Mouse (Mus musculus) c-Kit-positive CD71-positive TER-119-positive erythroid progenitor cells, embryonic 14.5 days (primary cell): ENCODE data around the gene Gk5.
"Not testable (repeated sequence)": the region's sequence is repeated elsewhere in the genome, so short reads cannot be mapped to it uniquely, and the experiment has no call there.

Experiments
- DNase-seq: peaks from one replicate; pipeline ENCODE4 v3.0.0-alpha.2; 2013; ENCODE audit warnings: low spot score

The Gk5 gene

DNA sequence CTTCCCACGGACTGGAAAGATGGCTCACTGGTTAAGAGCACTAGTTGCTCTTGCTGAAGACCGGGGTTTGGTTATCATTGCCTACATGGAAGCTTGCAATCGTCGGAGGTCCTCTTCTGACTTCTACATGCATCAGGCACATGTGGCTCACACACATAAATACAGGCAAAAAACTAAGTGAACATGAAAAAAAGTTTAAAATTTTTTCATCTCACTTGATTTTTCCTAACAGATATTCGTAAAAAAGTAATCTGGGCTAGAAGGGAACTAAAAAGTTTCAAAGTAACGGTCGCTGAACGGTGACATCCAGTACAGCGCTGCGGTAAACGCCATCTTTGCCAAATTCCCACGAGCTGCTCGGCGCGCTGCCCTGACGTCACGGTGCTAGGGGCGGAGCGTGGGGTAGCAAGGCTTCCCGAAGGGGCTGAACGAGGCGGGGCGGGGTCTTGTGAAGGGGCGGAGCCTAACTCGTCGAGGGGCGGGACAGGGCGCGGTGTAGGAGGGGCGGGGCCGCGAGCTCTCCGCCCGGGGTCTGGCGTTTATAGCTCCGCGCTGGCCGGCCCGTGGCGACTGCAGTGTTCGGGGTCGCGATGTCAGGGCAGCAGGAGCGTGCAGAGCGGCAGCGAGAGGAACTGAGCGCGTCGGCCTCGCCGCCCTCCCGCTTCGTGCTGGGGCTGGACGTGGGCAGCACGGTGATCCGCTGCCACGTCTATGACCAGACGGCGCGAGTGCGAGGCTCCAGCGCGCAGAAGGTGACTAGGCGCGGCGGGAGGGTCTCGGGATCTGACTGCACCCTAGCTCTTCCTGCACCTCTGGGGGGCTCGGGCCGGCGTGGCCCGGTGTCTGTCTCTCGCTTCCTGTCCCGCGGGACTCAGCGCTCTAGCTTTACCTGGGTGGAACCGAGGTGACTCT is at the start of gene Gk5:
Gk5 (plus strand) TSS at position 502 of the 912 bp plus-strand sequence.
- DNase-seq, result peak; percentile 93

DNA sequence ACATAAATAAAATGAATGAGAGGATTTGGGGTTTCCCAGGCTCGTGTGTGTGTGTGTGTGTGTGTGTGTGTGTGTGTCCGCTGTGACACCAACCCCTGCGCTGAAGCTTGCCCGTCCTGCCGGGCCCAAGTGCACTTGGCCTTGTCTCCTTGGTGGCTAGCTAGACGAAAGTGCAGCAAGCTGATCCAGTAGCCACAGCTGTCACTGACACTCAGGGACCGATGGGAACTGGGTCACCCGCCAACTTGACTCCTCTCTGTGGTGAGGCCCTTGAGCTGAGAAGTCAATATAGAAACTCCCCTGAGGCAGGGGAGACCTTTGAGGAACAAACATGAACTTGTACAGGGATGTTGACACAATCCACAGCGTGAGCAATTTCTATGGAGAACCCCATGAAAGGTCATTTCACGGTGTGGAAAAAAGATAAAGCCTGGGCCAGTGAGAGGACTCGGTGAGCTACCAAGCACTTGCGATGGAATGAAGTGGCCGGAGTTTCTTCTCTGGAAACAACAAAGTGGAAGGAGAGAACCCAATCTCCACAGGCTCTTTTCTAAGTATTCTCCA is 40.3 kb upstream of the Gk5 start:
- DNase-seq, result no peak

DNA sequence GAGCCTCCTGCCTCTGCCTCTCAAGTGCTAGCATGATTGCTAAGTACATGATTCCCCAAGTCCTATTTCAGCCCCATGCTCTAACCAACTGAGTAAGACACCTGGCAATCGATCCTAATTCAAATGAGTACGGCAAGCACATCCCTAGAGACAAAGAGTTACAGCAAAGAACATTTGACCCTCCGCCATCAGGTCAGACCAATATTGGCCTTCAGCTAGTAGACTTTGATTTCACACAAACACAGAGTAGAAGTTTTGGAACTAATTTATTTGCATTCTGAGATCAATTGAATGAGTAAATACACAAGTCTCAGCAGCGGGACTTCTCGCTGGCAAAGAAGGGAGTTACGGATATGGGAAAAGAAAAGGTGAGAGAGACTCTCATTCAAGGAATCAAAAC is 33.9 kb upstream of the Gk5 start:
- no peak for DNase-seq

DNA sequence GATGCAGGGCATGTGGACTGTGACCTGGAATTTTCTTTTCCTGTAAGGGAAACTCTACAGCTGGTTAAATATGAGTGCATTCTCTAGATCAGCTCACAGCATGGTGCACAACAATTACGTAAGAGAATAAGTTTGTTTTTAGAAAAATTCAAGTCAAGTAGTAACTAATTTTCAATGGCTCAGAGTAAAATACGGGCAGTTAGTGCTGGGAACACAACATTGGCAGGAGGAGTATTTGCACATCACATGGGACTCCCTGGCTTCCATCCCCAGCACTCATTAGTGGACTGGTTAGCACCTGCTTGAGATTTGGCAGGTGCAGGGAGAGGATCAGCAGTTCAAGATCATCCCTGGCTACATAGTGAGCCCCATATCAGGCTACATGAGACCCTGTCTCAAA is 31.5 kb upstream of the Gk5 start:
- DNase-seq, result no peak

DNA sequence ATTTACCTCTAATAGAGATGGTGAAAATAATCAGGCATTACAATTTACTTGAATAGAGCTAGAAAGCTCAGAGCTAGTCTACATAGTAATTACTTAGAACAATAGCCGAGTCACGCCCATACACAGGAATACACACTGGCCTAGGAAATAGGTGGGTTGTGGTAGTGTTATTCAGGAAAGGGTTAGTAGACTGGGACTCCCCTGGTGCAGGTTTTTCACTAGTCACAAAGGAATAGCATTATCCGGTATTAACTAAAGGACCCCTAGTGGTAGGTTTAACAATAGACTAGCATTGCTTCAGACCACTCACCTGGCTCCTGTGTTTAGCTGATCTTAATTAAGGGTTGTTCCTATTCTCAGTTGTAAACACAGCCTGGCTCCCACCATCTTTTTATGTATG is 30.7 kb upstream of the Gk5 start:
- DNase-seq, result not testable (repeated sequence)

DNA sequence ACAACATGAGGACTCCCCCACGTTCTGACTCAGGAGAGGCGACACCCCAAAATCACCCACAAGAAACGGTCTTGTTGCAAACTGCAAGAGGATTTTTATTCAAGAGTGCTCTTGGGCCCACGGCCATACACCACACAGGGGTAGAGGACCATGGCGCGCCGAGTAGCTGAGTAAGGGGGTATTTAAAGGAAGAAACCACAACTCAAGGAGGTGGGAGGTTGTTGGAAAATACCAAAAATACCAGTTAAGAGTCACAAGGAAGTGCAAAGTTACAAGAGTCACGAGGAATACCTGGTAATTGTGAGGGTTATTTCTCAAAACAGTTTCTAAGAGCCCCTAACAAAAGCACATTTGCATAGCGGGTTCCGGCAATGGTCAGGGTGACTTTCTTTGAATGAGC is 26.5 kb upstream of the Gk5 start:
- not testable (repeated sequence) for DNase-seq

DNA sequence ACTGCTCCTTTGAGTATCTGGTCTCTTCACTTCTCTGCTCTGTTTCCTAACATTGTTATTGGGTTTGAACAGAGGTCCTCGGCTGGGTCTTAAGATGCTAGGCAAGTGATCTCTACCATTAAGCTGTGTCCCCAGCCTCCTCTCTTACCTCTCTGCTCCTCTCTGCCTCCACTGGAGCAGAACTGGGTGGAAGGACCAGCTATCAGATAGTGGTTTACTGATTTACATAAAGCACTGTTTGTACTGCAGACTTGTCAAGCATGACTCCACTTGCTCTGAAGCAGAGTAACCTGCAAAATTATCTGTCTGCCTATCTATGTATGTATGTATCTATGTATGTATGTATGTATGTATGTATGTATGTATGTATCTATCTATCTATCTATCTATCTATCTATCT is 25.9 kb upstream of the Gk5 start:
- DNase-seq, result no peak

DNA sequence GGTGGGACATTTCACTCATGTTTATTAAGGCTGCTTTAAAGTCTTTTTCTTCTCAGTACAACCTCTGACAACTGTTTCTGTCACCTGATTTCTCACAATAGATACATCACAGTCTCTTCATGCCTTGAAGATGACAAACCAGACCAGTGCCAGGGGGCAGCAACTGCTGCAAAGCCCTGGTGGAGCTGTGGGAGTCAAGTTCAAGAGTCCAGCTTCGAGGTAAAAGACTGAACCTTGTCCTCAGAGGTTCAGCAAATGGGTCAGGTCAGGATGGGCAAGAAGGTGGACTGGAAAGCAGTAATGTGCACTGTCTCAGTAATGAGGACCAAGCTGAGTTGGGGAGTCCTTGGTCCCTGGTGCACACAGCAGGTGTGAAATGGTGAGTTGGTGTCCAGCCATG is 24.8 kb upstream of the Gk5 start:
- no peak for DNase-seq

DNA sequence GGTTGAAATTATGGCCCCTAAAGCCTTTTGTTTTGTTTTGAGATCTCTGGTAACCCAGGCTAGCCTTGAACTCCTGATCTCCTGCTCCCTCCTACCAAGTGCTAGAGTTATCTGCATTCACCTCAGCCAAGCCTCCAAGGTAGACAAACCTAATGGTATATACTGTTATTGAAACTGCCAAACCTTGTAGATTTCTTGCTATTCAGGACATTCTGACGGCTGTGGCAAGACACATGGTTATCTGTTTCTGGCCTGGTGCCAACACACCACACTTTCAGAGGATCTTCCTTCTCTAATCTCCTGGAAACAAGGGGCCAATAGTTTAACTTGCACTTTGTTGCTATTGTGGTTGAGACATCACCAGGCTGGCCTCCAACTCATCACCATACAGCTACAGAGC is 24.0 kb upstream of the Gk5 start:
- DNase-seq, result no peak

DNA sequence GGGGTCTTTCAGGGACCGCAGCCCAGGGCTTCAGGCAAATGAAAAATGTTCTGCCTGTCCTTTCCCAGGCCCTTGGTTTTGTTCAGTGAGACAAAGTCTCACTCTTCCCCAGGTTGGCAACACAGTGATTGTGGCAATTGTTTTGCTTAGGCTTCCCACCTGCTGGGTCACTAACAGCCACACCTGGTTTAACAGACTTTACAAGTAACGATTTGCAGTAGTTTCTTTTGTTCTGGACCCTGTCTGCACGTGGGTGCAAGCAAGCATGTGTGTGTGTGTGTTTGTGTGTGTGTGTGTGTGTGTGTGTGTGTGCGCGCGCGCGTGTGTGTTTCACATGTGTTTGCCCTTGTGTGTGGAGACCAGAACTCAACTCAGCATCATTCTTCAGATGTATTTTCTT is 16.3 kb upstream of the Gk5 start:
- no peak for DNase-seq

DNA sequence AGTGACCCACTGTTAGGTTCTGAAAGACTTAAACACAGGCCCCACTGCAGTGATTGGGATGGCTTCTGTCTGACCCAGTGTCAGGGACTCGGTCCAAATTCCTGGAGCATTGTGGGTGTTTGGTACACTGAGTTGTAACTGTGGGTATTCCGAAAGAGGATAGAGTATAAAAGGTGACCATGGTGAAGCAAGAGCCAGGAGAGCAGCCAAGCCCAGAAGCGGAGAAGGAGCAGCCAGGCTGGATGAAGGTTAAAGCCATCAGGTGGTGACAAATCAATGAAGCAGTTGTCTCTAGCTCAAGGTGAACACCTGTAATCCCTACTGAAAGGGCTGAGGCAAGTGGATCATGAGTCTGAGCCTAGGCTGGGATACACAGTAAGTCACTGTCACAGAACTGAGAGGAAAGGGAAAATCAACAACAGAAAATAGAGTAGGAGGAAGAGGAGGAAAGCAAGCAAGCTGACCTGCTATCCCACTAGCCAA is 6.2 kb upstream of the Gk5 start:
- no peak for DNase-seq

DNA sequence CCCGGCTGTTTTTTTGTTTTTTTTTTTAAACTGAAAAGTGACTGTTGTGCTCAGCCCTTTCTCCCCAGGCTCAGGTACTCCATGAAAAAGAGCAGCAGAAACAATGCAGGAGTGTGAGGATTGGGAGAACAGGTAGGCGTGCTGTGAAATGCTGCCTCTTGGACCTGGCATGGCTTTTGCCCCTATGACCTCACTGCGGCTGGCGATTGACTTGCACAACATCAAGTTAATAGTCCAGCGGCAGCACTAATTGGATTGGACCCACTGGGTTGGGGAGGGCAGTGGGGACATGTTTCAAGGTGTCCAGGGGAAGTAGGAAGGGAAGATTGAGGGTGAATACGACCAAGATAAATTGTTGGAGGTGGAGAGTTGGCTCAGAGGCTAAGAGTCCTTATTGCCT is 2.4 kb upstream of the Gk5 start:
- DNase-seq, result no peak

DNA sequence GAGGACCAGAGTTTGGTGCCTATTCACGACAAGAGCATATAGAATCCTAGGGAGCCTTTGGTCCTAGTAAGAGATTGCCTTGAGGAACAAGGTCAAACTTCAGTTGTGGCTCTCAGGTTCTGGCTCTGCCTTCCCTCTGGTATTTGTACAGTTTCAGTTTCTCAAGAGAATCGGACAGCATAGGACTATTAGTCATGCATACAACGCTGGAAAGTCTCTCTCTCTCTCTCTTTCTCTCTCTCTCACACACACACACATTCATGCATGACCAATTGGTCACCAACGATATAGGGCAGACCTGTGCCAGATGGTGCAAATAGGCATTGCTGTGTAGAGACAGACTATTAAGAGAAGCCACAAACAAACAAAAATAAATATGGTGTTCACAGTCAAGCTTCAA is 946 bp upstream of the Gk5 start:
- DNase-seq, result no peak

DNA sequence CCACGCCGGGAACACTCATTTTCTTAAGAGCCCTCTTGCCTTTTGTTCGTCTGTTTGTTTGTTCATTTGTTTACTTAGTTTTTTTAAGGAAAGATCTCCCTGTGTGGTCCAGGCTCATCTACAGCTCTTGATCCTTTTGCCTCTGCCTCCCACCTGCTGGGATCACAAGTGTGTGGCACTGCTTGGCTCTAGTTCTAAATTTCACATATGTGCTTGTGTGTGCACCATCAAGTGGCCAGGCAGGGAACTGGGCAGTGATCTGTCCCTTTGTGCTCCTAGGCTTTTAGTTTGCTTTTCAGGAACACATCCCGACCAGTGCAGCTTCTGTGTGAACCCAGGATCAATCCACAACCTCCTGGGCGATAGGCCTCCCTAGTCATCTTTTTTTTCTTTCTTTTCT is 8.8 kb downstream of the Gk5 start:
- DNase-seq, result no peak

DNA sequence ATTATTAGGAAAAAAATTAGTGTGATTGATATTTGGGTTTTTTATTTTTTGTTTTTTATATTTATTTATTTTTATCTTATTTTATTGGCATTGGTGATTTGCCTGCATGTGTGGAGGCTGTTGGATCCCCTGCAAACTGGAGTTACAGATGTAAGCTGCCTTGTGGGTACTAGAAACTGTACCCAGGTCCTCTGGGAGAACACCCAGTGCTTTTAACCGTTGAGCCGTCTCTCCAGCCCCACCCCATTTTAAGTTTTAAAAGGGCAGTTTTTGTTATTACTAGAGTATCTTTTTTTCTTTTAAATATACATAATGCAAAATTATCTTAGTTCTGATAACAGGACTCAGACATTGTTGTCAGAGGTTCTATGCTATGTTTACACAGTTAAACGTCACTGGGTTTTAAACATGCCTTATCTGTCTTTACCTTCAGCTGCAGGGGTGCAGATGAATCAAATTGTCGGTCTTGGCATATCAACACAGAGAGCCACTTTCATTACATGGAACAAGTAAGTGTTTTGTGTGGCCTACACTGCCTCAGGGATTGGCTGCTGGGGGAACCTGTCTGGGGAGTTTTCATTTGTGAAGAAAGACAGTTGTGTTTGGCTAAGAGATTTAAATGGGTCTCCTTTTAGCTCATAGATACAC is 13.9 kb downstream of the Gk5 start:
- DNase-seq, result no peak

DNA sequence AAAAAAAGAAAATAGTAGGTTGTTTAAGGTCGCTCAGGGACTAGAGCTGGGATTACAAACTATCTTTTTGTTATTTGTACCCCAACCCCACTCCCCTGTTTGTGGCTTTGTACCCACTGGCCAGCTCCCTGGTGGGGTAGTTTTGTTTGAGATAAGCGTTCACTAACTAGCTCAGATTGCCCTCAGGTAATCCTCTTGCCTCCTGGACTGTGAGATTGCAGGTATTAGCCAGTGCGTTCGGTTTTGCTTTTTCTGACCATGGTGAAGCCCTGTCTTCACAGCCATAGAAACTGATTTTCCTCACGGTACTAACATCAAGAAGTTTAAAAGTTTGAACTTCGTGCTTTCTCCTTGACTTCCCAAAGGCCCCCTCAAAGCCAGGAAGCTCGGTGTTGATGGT is 15.3 kb downstream of the Gk5 start:
- DNase-seq, result no peak

DNA sequence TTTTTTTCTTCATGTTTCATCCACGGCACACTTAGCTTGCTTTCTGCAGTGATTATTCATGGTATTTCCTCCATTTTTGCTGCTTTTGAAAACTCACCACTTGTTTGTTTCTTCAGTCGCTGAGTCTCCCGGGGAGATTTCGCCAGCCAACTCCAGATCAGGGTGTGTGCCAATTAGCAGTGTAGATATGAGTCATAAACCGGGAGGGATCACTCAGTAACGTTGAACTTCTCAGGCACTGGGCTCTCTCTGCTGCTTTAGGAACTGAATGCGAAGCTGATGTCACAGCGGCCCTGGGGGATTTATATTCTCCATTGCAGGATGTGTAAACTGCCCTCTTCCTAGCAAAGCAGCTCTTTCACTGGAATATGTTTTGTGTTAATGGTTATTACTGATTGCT is 15.8 kb downstream of the Gk5 start:
- no peak for DNase-seq

DNA sequence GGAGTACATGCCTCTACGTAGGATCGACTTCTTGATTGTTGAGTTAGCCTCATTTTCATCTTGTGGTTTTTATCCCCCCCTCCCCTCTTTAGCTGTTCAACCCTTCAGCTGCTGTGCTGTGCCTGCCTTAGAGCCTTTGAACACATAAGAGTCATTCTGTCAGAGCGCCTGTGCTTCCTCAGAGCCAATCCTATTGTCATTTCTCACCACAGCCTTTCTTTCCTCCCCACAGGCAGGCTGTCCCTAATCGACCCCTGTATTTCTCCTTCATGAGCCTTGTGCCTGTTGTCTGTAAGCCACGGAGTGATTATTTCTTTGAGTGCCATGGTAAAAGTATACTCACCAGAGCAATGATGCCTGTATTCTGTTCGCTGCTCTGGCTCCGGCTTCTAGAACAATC is 16.3 kb downstream of the Gk5 start:
- DNase-seq, result no peak

DNA sequence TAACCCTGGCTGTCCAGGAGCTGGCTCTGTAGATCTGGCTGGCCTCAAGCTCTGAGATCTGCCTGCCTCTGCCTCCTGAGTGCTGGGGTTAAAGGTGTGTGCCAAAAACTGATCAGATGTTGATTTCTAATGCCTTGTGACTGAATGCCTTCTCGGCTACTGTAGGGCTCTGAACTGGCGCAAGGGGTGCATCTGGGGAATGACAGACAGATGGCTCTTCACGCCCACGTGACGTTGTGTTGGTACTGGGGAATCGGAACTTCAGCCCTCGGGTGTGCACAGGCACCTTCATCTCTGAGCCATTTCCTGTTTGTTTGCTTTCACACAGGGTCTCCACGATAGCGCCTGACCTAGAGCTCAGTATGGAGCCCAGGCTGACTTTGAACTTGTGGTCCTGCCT is 19.8 kb downstream of the Gk5 start:
- no peak for DNase-seq

DNA sequence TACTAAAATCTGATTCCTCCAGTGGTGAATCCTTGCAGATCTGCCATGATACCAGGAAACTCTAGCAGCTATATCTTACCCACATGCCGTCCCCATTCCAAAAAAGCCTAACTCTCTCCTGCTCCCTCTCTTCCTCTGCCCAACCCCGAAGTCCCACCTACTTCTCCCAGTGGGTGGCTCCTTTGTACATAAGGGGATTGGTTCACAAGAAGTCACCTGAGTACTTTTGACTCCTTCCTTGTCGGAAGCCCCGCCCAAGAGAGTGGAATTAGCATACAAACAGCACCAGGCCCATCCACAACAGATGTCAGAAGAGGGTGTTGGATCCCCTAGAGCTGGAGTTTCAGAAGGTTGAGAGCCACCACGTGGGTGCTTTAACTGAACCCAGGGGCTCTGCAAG is 20.7 kb downstream of the Gk5 start:
- DNase-seq, result no peak

DNA sequence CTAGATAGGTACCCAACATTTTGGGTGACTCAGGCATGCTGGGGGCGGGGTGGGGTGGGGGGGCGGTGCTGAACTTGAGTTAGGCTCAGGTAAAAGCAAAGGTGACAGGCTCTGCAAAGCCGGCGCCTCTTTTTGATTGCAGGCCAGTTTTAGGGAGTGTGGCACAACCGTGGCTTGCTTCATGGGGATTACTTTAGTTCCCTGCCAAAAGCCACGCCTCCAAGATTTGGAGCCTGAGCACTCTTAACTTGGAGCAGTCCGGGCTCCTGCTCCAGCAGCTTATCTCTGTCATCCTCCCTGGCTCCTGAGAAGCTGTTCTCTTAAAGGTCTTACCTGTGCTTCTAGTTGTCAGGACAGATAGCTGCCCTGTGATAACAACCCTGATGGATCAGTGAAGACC is 21.8 kb downstream of the Gk5 start:
- no peak for DNase-seq

DNA sequence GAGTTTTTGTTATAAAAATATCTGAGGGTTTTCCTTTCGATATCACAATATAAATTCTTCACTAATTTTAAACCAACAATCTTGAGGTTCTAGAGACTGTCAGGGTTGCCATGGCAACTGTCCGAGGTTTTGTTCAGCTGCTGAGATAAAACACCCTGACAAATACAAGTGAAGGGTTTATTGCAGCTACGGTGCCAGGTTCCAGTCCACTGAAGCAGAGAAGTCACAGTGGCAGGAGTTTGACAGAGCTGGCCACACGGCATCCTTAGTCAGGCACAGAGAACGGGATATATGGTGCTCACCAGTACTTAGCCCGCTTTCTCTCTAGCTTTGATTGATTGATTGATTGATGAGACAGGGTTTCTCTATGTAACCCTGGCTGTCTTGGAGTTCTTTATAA is 23.3 kb downstream of the Gk5 start:
- DNase-seq, result no peak

DNA sequence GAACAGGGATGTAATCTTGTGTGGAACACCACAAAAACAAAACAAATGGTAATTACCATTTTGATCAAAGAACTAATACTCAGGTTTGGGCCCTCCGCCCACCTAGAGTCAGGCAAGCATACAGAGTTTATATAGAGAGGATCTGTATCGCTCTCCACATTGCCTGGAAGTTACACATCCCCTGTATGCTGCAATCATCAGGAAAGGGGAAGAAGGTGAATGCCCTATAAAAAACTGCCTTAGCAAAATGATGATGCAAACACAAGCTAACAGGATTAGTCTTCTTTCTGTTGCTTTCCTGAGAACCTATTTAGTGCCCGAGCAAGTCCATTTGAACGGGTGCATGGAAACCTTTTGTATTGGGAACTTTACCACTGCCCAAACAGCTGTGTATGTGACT is 24.5 kb downstream of the Gk5 start:
- no peak for DNase-seq
